Mouse (Mus musculus) stomach, embryonic 15.5 days (tissue): ENCODE measurements around the gene Tssc4. TPM values are rescaled to one million over a fixed set of nuclear protein-coding genes. Genes with fewer than 3 reads are reported as not detected.

Experiments
- ATAC-seq: fragments of 200-750 bp; cut with Nextera tagmentation; 2 replicates; pipeline ENCODE4 v1.8.0; 2017; ENCODE audit warnings: low read depth, moderate number of reproducible peaks, moderate TSS enrichment; ENCODE audit not compliant: insufficient read depth, low FRiP score
- H3K27ac ChIP-seq: fragments of 300-500 bp; sonication (generic); 2 replicates; pipeline ENCODE4 v1.5.1; 2015; ENCODE audit warnings: mild to moderate bottlenecking, inconsistent platforms
- H3K27me3 ChIP-seq: fragments of 300-500 bp; sonication (generic); replicated peaks from 2 replicates; pipeline ENCODE4 v1.6.1; 2015; ENCODE audit warnings: inconsistent platforms
- H3K36me3 ChIP-seq: fragments of 300-500 bp; sonication (generic); 2 replicates; pipeline ENCODE4 v1.6.1; 2015; ENCODE audit warnings: inconsistent platforms
- H3K4me1 ChIP-seq: fragments of 300-500 bp; sonication (generic); 2 replicates; pipeline ENCODE4 v1.6.1; 2015; ENCODE audit warnings: inconsistent platforms
- H3K4me2 ChIP-seq: fragments of 300-500 bp; sonication (generic); 2 replicates; pipeline ENCODE4 v1.6.1; 2015; ENCODE audit warnings: mild to moderate bottlenecking, inconsistent platforms
- H3K4me3 ChIP-seq: fragments of 300-500 bp; sonication (generic); replicated peaks from 2 replicates; pipeline ENCODE4 v1.5.1; 2015; ENCODE audit warnings: inconsistent platforms
- H3K9ac ChIP-seq: fragments of 300-500 bp; sonication (generic); 2 replicates; pipeline ENCODE4 v1.6.1; 2015; ENCODE audit warnings: inconsistent platforms
- H3K9me3 ChIP-seq: fragments of 300-500 bp; sonication (generic); 2 replicates; pipeline ENCODE4 v1.6.1; 2016; ENCODE audit warnings: inconsistent platforms
- WGBS: fragments of 180-500 bp; shearing (Covaris S2); methylation state at CpG from one replicate; pipeline ENCODE4 v1.1.7; 2015; 5-methylcytosine and 5-hydroxymethylcytosine counted together
- polyA plus RNA-seq: library from polyadenylated mRNA; unstranded; fragments of >200 nt; fragmentation: Nextera tagmentation; extraction: Ambion mirVana; gene quantifications from 2 replicates; pipeline ENCODE4 v1.2.1, GENCODE M21; 2015

Gene Tssc4
- polyA plus RNA-seq, 1 experiment from 2014 or later: 78.7 TPM

GRCm38 (mm10) chr7:143034519-143035450, 34.3 kb upstream of the Tssc4 start:
- Histone ChIP-seq H3K36me3 (no peaks in the 10 kb centered on the region), H3K9me3 (no peaks in the 10 kb centered on the region), H3K4me3 (no peak overlapping the region), H3K4me2 (no peak overlapping the region), H3K4me1 (no peaks in the 10 kb centered on the region), H3K9ac (no peak overlapping the region), H3K27me3 (no peaks in the 10 kb centered on the region), H3K27ac (no peak overlapping the region)
- no peak for ATAC-seq
- WGBS: 87% methylated on average over 8 of the region's 8 CpGs

DNA sequence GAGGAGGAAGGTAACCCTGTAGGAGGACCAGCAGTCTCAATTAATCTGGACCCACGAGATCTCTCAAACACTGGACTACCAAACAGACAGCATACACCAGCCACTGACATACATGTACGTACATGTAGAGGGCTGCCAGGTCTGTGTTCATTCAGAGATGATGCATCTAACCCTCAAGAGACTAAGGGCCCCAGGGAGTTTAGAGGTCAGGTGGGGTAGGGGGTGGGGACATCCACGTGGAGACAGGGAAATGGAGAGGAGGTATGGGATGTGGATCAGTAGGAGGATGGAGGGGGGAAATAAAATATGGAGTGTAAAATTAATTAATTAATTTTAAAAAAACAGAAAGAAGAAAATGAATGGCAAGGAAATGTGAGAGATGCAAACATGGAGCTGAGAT, 32.3 kb upstream of the Tssc4 start:
- no peak overlapping the region for H3K9ac ChIP-seq
- no peaks in the 10 kb centered on the region for H3K36me3 ChIP-seq
- no peaks in the 10 kb centered on the region for H3K27me3 ChIP-seq
- H3K27ac ChIP-seq: no peak overlapping the region
- H3K4me3 ChIP-seq: no peak overlapping the region
- 0 out of 2 replicates have a peak, but pooled peaks cover 6% of the 10 kb centered on the region for H3K4me1 ChIP-seq
- WGBS: 78% methylated on average over 3 of the region's 3 CpGs
- no peak for ATAC-seq
- no peaks in the 10 kb centered on the region for H3K9me3 ChIP-seq
- H3K4me2 ChIP-seq: no peak overlapping the region

DNA sequence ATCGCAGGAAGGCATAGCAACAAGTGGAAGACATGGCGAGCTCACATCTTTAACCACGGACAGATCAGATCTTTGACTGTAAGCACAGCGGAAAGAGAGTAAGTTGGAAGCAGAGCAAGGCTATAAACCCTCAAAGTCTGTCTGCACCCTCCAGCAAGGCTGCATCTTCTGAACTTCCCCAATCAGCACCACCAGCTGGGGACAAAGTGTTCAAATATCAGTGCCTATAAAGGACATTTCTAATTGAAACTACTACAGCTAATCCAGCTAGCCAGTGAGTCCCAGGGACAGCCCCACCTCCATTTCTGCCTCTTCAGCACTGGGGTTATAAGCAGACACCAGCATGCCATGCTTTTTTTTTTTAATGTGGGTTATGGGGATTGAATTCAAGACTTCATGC, 31.7 kb upstream of the Tssc4 start:
- no peak overlapping the region for H3K4me2 ChIP-seq
- no peaks in the 10 kb centered on the region for H3K36me3 ChIP-seq
- H3K27ac ChIP-seq: no peak overlapping the region
- no peak overlapping the region for H3K4me3 ChIP-seq
- 88% methylated on average over 4 of the region's 4 CpGs for WGBS
- H3K27me3 ChIP-seq: no peaks in the 10 kb centered on the region
- no peaks in the 10 kb centered on the region for H3K9me3 ChIP-seq
- no peak overlapping the region for H3K9ac ChIP-seq
- ATAC-seq: no peak
- 0 out of 2 replicates have a peak, but pooled peaks cover 9% of the 10 kb centered on the region for H3K4me1 ChIP-seq

DNA sequence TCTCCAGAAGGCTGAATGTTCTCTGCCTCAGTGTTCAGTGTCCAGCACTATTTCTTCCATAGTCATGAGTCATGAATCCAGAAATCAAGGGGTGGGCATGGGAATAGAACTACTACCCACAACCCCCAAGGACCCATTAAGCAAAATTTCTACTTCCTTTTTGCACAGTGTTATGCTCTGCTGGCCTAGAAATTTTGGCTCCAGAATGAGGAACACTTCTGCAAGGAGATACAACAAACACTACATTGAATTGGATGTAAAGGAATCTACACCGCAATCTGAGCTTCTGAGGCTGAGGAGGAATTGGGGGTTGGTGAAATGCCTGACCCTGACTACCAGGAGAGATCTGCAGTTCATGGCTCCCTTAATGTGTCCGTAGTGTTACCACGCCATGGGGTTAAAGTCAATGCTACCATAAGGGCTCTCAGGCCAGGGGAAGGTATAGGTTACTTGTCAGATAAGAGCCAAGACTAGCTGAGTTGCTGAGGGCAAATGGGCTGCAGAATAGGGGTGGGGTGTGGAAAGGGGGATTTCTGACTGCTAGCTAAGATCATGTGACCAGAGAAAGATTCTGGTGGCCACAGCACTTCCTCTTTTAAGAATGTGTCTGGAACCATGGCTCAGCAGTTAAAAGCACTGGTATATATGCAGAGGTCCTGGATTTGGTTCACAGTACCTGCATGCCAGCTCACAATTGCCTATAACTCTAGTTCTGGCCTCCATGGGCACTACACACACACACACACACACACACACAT, 30.7 kb upstream of the Tssc4 start:
- ATAC-seq: no peak
- Histone ChIP-seq H3K27ac (no peak overlapping the region), H3K4me3 (no peak overlapping the region), H3K4me2 (no peak overlapping the region), H3K9ac (no peak overlapping the region), H3K4me1 (0 out of 2 replicates have a peak, but pooled peaks cover 9% of the 10 kb centered on the region), H3K36me3 (no peaks in the 10 kb centered on the region), H3K27me3 (no peaks in the 10 kb centered on the region), H3K9me3 (no peaks in the 10 kb centered on the region)
- 87% methylated on average over 3 of the region's 3 CpGs for WGBS

GRCm38 (mm10) chr7:143040561-143040960, 28.5 kb upstream of the Tssc4 start:
- 87% methylated on average over 3 of the region's 3 CpGs for WGBS
- no peak overlapping the region for H3K4me2 ChIP-seq
- H3K4me1 ChIP-seq: 0 out of 2 replicates have a peak, but pooled peaks cover 9% of the 10 kb centered on the region
- H3K9me3 ChIP-seq: no peaks in the 10 kb centered on the region
- no peak overlapping the region for H3K9ac ChIP-seq
- no peak overlapping the region for H3K4me3 ChIP-seq
- H3K27ac ChIP-seq: no peak overlapping the region
- no peaks in the 10 kb centered on the region for H3K36me3 ChIP-seq
- H3K27me3 ChIP-seq: no peaks in the 10 kb centered on the region
- ATAC-seq: no peak

GRCm38 (mm10) chr7:143041138-143041822, 27.8 kb upstream of the Tssc4 start:
- H3K27ac ChIP-seq: no peak overlapping the region
- H3K4me2 ChIP-seq: no peak overlapping the region
- no peaks in the 10 kb centered on the region for H3K36me3 ChIP-seq
- WGBS: 69% methylated on average over 3 of the region's 3 CpGs
- no peaks in the 10 kb centered on the region for H3K9me3 ChIP-seq
- no peaks in the 10 kb centered on the region for H3K27me3 ChIP-seq
- 0 out of 2 replicates have a peak, but pooled peaks cover 9% of the 10 kb centered on the region for H3K4me1 ChIP-seq
- H3K9ac ChIP-seq: no peak overlapping the region
- H3K4me3 ChIP-seq: no peak overlapping the region
- no peak for ATAC-seq

- Histone ChIP-seq H3K4me1 (0 out of 2 replicates have a peak, but pooled peaks cover 9% of the 10 kb centered on the region), H3K4me2 (no peak overlapping the region), H3K36me3 (no peaks in the 10 kb centered on the region), H3K4me3 (no peak overlapping the region), H3K27me3 (no peaks in the 10 kb centered on the region), H3K27ac (0 out of 2 replicates have a peak overlapping the region, but pooled peaks have one; percentile 6), H3K9ac (no peak overlapping the region), H3K9me3 (no peaks in the 10 kb centered on the region)
- peak; percentile 52; the same call in 1 of the 2 replicates for ATAC-seq
- WGBS: 61% methylated on average over 3 of the region's 3 CpGs
These were observed 27.0 kb upstream of the Tssc4 start for GRCm38 (mm10) chr7:143042089-143042488.

GRCm38 (mm10) chr7:143042897-143043300, 26.1 kb upstream of the Tssc4 start:
- Histone ChIP-seq H3K27ac (no peak overlapping the region), H3K4me1 (0 out of 2 replicates have a peak, but pooled peaks cover 9% of the 10 kb centered on the region), H3K9ac (no peak overlapping the region), H3K4me2 (no peak overlapping the region), H3K4me3 (no peak overlapping the region), H3K27me3 (no peaks in the 10 kb centered on the region), H3K9me3 (no peaks in the 10 kb centered on the region), H3K36me3 (no peaks in the 10 kb centered on the region)
- ATAC-seq: no peak
- WGBS: 77% methylated on average over 3 of the region's 3 CpGs

DNA sequence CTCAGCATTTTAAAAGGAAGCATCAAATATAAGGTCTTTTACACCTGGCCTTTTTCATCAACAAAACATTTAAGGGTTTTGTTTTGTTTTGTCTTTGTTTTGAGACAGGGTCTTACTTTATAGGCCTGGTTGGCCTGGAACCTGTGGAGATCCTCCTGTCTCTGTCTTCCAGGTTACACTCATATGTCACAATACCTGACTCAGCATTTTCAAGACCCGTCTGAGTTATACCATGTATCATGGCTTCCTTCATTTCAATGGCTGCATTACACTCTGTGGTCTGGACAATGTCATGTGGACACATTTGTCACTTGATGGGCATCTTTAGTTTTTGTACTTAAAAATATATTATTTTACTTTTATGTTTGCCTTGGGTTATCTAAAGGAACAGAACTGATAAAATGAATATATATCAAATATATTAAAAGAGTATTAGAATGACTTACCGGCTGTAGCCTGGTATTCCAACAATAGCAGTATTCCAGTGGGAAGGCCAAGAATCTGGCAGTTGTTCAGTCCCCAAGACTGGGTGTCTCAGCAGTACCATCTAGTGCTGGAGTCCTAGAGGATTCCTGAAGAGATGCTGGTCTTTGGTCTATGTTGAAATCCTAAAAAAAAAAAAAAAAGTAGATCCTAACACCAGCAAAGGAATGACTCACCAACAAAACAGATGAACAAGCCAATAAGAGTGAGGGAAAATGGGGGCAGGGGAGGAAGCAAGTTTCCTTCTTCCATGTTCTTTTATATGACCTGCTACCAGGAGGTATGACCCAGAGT, 24.8 kb upstream of the Tssc4 start:
- H3K4me1 ChIP-seq: 0 out of 2 replicates have a peak, but pooled peaks cover 9% of the 10 kb centered on the region
- H3K9ac ChIP-seq: no peak overlapping the region
- no peak for ATAC-seq
- no peak overlapping the region for H3K4me2 ChIP-seq
- no peak overlapping the region for H3K27ac ChIP-seq
- H3K27me3 ChIP-seq: no peaks in the 10 kb centered on the region
- no peaks in the 10 kb centered on the region for H3K9me3 ChIP-seq
- 89% methylated on average over 2 of the region's 2 CpGs for WGBS
- no peaks in the 10 kb centered on the region for H3K36me3 ChIP-seq
- H3K4me3 ChIP-seq: no peak overlapping the region

- Histone ChIP-seq H3K27ac (no peak overlapping the region), H3K4me2 (no peak overlapping the region), H3K4me3 (no peak overlapping the region), H3K36me3 (no peaks in the 10 kb centered on the region), H3K9me3 (no peaks in the 10 kb centered on the region), H3K27me3 (no peaks in the 10 kb centered on the region), H3K9ac (no peak overlapping the region), H3K4me1 (0 out of 2 replicates have a peak, but pooled peaks cover 9% of the 10 kb centered on the region)
- ATAC-seq: no peak
These were observed 24.2 kb upstream of the Tssc4 start for GRCm38 (mm10) chr7:143044826-143045206.

- ATAC-seq: no peak
- Histone ChIP-seq H3K4me3 (no peak overlapping the region), H3K4me1 (0 out of 2 replicates have a peak, but pooled peaks cover 7% of the 10 kb centered on the region), H3K27ac (no peak overlapping the region), H3K9me3 (no peaks in the 10 kb centered on the region), H3K36me3 (no peaks in the 10 kb centered on the region), H3K4me2 (no peak overlapping the region), H3K27me3 (no peaks in the 10 kb centered on the region), H3K9ac (no peak overlapping the region)
- 59% methylated on average over 7 of the region's 7 CpGs for WGBS
These were observed 22.7 kb upstream of the Tssc4 start for GRCm38 (mm10) chr7:143046358-143046757.
